Mouse (Mus musculus): ENCODE measurements around the gene Slc29a1. TPM values are rescaled to one million over a fixed set of nuclear protein-coding genes. Genes with fewer than 3 reads are reported as not detected.

Gene Slc29a1
- total RNA-seq, 2 experiments from 2014 or later = 19.7 to 23.6 TPM

DNA sequence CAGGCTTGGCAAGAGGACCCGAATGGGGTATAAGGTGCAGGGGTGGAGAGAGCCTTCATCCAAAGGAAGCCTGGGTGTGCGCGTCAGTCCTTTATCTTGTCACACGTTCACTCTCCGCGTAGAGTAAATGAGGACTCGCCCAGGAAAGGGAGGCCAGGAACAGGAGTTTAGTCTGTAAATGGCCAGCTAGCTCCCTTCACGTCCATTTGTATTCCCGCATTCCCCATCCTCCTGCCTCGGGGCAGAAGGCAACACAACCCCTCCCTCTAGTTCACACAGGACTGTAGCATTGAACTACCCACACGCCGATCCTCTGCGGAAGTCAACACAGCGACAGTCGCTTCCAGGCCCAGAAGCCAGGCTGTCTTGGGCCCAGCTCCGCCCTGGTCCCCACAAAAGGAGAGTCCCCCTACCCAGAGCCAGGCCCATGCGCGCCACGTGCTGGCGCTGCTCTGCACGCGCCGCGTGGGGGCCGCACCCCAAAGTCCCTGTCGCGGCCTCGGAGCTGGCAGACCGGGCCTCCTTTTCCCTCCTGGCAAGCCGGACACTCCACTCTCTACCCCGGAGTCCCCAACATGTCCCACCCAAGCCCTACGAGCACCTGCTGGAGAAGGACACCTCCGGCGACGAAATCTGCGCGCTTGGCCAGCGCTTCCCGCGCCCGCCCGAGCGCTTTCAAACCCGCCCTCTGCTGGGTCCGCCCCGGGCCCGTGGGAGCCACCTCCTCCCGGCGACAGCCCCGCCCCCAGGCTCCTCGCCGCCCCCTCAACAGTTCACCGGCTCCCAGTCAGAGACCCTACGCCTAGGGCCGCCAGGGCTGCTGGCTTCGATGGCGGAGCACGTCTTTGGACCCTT, 4.3 kb downstream of the Slc29a1 start:
- intact Hi-C loops (cut with DNase I) = no loop called here
- Histone ChIP-seq H3K4me3 (peak overlapping the region; percentile 50), H3K27ac (peak overlapping the region; percentile 54)
- TF ChIP-seq CTCF (IDR thresholded peaks at IDR 0.05) = no peak
- peak; percentile 51 to 61 for DNase-seq (ENCODE audit: extremely low spot score in 1 of 2, low spot score in 2 of 2)

DNA sequence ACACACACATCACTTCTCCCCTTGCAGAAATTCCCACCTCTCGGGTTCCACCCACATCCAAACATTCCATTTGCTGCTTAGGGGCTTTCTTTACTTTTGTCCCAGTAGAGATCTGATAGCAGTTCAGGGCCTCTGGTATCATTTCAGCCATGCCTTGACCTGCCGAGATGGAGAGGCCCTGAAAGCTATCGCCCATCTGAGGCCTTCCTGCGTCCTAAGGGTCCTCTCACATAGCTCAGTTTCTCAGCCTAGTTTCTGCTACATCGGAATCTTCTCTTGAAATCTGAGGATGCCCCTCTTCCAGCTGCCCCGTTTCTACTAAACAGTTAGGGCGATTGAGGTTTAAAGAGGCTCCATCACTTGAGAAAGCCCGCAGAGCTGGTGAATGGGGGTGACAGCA, 5.2 kb downstream of the Slc29a1 start:
- DNase-seq (ENCODE audit: extremely low spot score in 1 of 2, low spot score in 2 of 2) = no peak
- no peak for TF ChIP-seq CTCF (IDR thresholded peaks at IDR 0.05)
- Histone ChIP-seq H3K27ac (no peak overlapping the region), H3K4me3 (peak overlapping the region; percentile 50; the same call in 1 of the 2 replicates)
- intact Hi-C loops (cut with DNase I) = no loop called here

DNA sequence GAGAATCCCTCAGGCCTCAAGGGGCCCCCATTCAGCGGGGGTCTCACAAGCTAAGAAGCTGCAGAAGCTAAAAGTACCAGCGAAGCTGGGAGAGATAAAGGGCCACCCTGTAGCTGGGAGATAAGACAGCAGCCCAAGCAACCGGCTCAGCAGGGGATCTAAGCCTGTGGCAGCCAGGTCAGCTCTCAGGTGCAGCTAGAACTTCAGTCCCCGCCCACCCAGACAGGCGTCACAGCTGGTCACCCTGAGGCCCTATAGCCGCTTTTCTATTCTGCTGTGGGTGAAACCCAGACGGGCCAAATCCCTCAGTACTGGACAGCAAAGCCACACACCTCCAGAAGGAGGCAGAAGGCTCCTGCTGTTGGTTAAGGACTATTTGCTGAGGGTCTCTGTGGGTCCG, 5.9 kb downstream of the Slc29a1 start:
- Histone ChIP-seq H3K4me3 (no peak overlapping the region), H3K27ac (no peak overlapping the region)
- no peak for TF ChIP-seq CTCF (IDR thresholded peaks at IDR 0.05)
- DNase-seq (ENCODE audit: extremely low spot score in 1 of 2, low spot score in 2 of 2) = no peak
- intact Hi-C loops (cut with DNase I) = no loop called here

DNA sequence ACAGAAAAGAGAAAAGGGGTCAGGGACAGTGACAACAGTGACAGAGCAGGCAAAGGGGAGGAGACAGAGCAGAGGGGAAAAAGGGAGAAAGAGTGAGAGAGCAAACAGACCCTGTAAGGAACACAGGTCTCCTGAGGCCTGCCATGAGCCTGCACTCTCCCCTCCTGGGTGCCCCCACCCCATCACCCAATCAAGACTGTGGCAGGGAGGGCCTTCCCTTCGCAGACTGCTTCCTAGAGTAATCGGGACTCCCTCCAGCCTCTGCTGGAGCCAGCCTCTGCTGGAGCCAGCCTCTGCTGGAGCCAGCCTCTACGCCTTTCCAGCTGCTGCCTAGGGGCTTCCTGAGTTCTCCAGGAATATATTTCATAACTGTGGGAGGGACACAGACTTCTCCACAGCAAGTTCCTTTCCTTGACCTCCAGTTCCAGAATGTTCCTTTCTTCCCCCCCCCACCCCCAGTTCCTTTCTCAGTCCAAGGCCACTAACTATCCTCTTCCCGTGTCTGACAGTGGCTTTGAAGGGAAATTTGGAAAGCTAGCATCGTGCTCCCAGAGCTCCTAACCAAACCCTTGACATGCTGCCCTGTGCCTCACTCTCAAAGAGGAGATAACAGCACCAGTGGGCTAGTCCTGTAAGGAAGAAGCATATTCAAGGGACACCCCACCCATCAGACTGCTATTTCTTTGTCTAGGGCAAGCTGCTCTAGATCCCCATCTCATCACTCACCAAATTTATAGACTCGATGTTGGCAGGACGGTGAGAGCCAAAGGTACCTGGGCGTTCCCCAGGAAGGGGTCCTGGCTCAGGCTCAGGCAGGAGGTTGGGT, 6.6 kb downstream of the Slc29a1 start:
- Histone ChIP-seq H3K27ac (peak overlapping the region; percentile 69), H3K4me3 (peak overlapping the region; percentile 17; the same call in 1 of the 2 replicates)
- intact Hi-C loops (cut with DNase I) = no loop called here
- TF ChIP-seq CTCF (IDR thresholded peaks at IDR 0.05) = no peak
- DNase-seq (ENCODE audit: extremely low spot score in 1 of 2, low spot score in 2 of 2) = no peak

DNA sequence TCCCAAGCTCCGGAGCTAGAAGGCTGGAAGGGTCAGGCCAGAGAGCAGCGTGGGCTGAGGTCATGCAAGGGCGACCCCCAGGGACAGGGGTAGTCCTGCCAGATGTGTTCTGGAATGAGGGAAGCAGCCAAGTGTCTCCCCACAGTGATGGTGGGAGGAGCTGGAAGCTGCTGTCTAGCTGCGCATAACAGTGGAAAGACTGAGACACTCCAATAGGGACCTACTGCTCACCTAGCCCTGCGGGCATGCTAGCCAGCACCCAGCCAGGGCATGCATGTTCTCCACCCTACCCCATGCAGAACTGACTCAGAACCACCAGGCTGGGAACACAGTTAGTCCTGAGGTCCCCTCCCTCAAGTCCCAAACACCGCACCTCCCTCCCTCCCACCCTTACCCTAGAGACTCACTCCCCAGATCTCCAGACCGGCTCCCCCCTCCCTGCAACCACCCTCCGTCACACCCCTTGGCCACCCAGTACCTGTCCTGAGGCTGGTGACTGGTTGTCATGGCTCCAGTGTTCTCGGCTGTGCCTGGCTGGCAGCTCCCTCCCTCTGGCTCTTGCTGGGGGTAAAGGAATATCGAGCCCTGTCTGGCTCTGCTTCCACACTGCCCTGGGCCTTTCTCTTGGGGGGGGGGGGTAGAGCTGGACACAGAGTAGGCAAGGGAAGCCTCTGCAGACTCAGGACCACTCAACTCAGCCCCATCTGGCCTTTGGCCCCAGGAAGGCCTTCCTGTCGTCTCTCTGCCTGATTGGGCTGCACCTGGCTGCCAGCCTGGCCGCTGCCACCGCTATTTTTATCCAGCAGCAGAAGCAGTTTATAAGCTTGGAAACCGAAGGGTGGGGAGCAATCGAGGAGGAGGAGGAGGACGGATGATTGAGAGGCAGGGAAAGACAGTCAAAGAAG, 7.5 kb downstream of the Slc29a1 start:
- peak overlapping the region; percentile 69 for H3K27ac ChIP-seq
- no peak for TF ChIP-seq CTCF (IDR thresholded peaks at IDR 0.05)
- no peak for DNase-seq (ENCODE audit: extremely low spot score in 1 of 2, low spot score in 2 of 2)
- peak overlapping the region; percentile 17; the same call in 1 of the 2 replicates for H3K4me3 ChIP-seq
- intact Hi-C loops (cut with DNase I) = no loop called here

DNA sequence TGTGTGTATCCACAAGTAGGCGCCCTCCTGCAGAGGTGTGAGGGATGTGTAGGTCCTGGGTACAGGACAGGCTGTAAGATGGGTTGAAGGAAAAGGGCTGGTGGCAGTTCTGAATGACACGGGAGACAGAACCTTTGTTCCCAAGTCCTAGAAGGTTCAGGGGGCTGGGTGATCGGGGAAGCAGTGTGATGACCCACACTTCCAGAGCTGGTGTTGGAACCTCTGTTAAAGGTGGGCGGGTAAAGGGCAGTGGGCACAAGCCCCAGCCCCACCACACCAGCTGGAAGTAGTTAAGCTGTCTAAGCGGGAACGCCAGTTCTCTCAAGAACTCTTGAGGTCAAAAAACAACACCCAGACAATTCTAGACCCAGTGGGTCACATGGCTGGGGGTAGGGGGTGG, 9.0 kb downstream of the Slc29a1 start:
- intact Hi-C loops (cut with DNase I) = no loop called here
- Histone ChIP-seq H3K4me3 (no peak overlapping the region), H3K27ac (no peak overlapping the region)
- no peak for DNase-seq (ENCODE audit: extremely low spot score in 1 of 2, low spot score in 2 of 2)
- no peak for TF ChIP-seq CTCF (IDR thresholded peaks at IDR 0.05)

DNA sequence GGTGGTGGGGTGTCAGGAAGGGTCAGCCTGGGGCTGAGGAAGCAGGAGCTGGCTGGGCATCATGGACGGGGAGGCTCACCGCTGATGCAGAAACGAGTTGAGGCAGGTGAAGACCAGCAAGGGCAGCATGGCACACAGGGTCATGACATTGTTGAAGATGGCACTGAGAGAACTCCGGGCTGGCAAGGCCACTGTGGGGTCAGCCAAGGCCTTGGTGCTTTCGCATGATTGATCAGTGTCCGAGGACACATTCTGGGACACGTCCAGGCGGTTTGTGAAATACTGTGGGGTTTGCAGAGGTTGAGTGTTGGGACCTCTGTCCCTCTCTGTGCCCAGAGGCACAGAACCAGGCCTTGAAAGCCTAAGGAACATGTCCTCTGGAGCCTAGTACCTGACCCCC, 9.6 kb downstream of the Slc29a1 start:
- no peak for TF ChIP-seq CTCF (IDR thresholded peaks at IDR 0.05)
- no peak for DNase-seq (ENCODE audit: extremely low spot score in 1 of 2, low spot score in 2 of 2)
- Histone ChIP-seq H3K4me3 (no peak overlapping the region), H3K27ac (no peak overlapping the region)
- intact Hi-C loops (cut with DNase I) = no loop called here

DNA sequence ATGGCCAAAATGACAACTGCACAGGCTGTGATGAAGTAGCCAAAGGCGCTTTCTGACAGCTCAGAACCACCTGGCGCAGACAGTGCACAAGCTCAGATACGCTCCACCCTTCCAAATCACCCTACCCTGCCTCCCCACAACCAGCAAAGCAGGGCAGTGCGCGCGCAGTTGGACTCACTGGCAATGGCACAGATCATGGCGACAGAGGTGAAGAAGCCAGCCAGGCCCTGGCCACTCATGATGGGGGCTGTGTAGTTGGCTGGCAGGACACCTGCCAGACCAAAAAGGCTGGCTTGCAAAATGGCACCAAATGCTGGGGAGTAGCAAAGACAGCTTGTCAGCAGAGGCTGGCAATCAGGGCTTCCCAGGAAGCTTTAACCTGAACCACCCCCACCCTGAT, 10.2 kb downstream of the Slc29a1 start:
- TF ChIP-seq CTCF (IDR thresholded peaks at IDR 0.05) = no peak
- intact Hi-C loops (cut with DNase I) = no loop called here
- Histone ChIP-seq H3K4me3 (no peak overlapping the region), H3K27ac (no peak overlapping the region)
- DNase-seq (ENCODE audit: extremely low spot score in 1 of 2, low spot score in 2 of 2) = no peak

DNA sequence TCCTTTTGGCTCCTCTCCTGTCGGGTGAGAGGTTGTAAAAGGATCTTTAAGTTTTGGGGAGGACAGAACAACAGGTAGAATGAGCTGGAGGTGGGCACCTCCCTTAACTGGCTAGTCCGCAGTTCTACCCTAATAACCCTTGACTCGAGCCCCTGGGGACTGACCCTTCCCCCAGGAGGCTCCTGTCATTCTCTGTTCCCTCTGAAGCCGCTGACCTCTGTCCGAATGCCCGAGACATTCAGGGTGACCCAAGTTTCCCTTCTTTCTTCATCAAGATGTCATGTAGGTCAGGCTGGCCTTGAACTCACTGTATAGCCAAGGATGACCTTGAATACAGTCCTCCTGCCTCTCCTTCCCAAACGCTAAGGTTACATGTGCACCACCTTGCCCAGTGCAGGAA, 11.0 kb downstream of the Slc29a1 start:
- intact Hi-C loops (cut with DNase I) = no loop called here

DNA sequence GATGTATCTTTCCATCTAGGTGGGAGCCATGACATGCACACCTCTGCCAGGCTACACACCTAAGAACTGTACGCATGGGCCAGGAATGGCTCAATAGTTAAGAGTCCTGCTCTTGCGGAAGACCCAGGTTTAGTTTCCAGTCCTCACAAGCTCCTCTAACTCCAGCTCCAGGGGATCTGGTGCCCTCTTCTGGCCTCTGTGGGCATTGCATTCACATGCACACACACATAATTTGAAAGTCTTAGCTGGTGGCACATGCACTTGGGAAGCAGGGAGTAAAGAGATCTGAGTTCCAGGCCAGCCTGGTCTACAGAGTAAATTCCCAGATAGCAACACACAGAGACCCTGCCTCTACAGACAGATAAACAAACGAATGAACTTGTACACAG, 13.0 kb downstream of the Slc29a1 start:
- DNase-seq (ENCODE audit: extremely low spot score in 1 of 2, low spot score in 2 of 2) = no peak
- Histone ChIP-seq H3K27ac (no peak overlapping the region), H3K4me3 (no peak overlapping the region)
- intact Hi-C loops (cut with DNase I) = no loop called here
- peak; percentile 41 for TF ChIP-seq CTCF (IDR thresholded peaks at IDR 0.05)

More for the DNA sequence above, 11.0 kb downstream of the Slc29a1 start:
- Histone ChIP-seq H3K4me3 (no peak overlapping the region), H3K27ac (no peak overlapping the region)
- no peak for DNase-seq (ENCODE audit: extremely low spot score in 1 of 2, low spot score in 2 of 2)
- no peak for TF ChIP-seq CTCF (IDR thresholded peaks at IDR 0.05)

DNA sequence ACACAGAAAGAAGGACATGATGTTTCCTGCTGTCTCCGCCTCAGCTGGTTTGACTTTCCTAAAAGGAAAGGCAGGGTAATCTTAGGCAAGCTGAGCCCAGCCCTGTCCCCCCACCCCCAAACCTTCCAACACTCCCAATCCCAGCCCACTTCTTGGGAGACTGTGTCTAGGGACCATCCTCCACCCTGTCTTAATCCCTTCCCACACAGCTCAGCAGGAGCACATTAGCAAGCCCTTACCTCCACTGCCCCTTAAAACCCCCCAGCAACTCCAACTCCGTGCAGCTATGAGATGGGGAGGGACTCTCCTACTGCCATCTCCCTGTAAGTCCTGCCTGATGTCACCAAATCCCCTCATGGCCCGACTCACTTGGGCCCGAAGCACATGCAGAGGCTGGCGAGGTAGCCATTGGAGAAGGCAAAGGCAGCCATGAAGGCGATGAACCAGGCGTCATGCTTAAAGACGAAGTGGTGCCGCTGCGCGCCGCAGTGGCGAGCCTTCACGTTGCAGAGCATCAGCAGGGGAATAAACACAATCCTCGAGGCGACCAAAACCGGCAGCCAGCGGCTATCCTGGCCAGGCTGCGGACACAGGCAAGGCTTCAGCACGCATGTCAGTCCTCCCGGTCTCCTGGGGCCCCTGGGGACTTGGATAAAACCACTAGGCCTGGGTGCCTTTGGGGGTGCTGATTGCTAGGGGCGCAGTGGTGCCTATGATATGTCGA, 13.5 kb downstream of the Slc29a1 start:
- no peak for TF ChIP-seq CTCF (IDR thresholded peaks at IDR 0.05)
- DNase-seq (ENCODE audit: extremely low spot score in 1 of 2, low spot score in 2 of 2) = no peak
- Histone ChIP-seq H3K4me3 (no peak overlapping the region), H3K27ac (peak overlapping the region; percentile 83)
- intact Hi-C loops (cut with DNase I) = loop anchor here (2.0 kb wide), 2 partner anchors 41 to 57 kb away; no protein-coding TSS in a partner anchor

Data from left cerebral cortex, adult 2 months (tissue).